Mouse (Mus musculus): ENCODE data around the gene Ippk. TPM values are rescaled to one million over a fixed set of nuclear protein-coding genes. Genes with fewer than 3 reads are reported as not detected.
A peak's percentile ranks its signal among the peaks of the same experiment; 100 is the strongest.

Ippk gene
- polyA plus RNA-seq, 1 experiment from 2014 or later: 17.3 TPM

- WGBS: 98% methylated on average over 3 of the region's 3 CpGs
- Histone ChIP-seq H3K27ac (no peak overlapping the region), H3K4me1 (no peaks in the 10 kb centered on the region), H3K27me3 (ENCODE audit: low read depth, poor library complexity, severe bottlenecking) (no peaks in the 10 kb centered on the region), H3K36me3 (peaks cover 15% of the 10 kb centered on the region), H3K9me3 (replicated peaks) (no peaks in the 10 kb centered on the region), H3K4me3 (no peak overlapping the region)
- DNase-seq (ENCODE audit: low spot score): no peak
These were observed 26.1 kb upstream of the Ippk start for GRCm38 (mm10) chr13:49394886-49395447.

GRCm38 (mm10) chr13:49396798-49397197 is 24.3 kb upstream of the Ippk start:
- H3K36me3 ChIP-seq: 0 out of 2 replicates have a peak, but pooled peaks cover 3% of the 10 kb centered on the region
- H3K27ac ChIP-seq: no peak overlapping the region
- 88% methylated on average over 1 of the region's 1 CpGs for WGBS
- no peaks in the 10 kb centered on the region for H3K27me3 ChIP-seq (ENCODE audit: low read depth, poor library complexity, severe bottlenecking)
- H3K9me3 ChIP-seq (replicated peaks): no peaks in the 10 kb centered on the region
- no peak for DNase-seq (ENCODE audit: low spot score)
- no peak overlapping the region for H3K4me3 ChIP-seq
- no peaks in the 10 kb centered on the region for H3K4me1 ChIP-seq

GRCm38 (mm10) chr13:49398191-49398590 is 22.9 kb upstream of the Ippk start:
- WGBS: 86% methylated on average over 8 of the region's 8 CpGs
- Histone ChIP-seq H3K9me3 (replicated peaks) (no peaks in the 10 kb centered on the region), H3K36me3 (0 out of 2 replicates have a peak, but pooled peaks cover 3% of the 10 kb centered on the region), H3K27ac (no peak overlapping the region), H3K27me3 (ENCODE audit: low read depth, poor library complexity, severe bottlenecking) (no peaks in the 10 kb centered on the region), H3K4me1 (no peaks in the 10 kb centered on the region), H3K4me3 (no peak overlapping the region)
- no peak for DNase-seq (ENCODE audit: low spot score)

- peak; percentile 52 for DNase-seq (ENCODE audit: low spot score)
- WGBS: 71% methylated on average over 6 of the region's 6 CpGs
- H3K4me1 ChIP-seq: no peaks in the 10 kb centered on the region
These were observed 20.9 kb upstream of the Ippk start for GRCm38 (mm10) chr13:49400139-49400538.

GRCm38 (mm10) chr13:49402628-49403027 is 18.4 kb upstream of the Ippk start:
- no peak overlapping the region for H3K4me3 ChIP-seq
- WGBS: 81% methylated on average over 2 of the region's 2 CpGs
- H3K27ac ChIP-seq: no peak overlapping the region
- DNase-seq (ENCODE audit: low spot score): no peak
- no peaks in the 10 kb centered on the region for H3K4me1 ChIP-seq
- H3K27me3 ChIP-seq (ENCODE audit: low read depth, poor library complexity, severe bottlenecking): no peaks in the 10 kb centered on the region
- no peaks in the 10 kb centered on the region for H3K36me3 ChIP-seq
- no peaks in the 10 kb centered on the region for H3K9me3 ChIP-seq (replicated peaks)

More at GRCm38 (mm10) chr13:49400139-49400538, 20.9 kb upstream of the Ippk start:
- Histone ChIP-seq H3K9me3 (replicated peaks) (no peaks in the 10 kb centered on the region), H3K27me3 (ENCODE audit: low read depth, poor library complexity, severe bottlenecking) (no peaks in the 10 kb centered on the region), H3K4me3 (no peak overlapping the region), H3K27ac (no peak overlapping the region; the same call in 1 of the 2 replicates), H3K36me3 (no peaks in the 10 kb centered on the region)

- no peaks in the 10 kb centered on the region for H3K27me3 ChIP-seq (ENCODE audit: low read depth, poor library complexity, severe bottlenecking)
- no peaks in the 10 kb centered on the region for H3K36me3 ChIP-seq
- DNase-seq (ENCODE audit: low spot score): no peak
- H3K4me3 ChIP-seq: no peak overlapping the region
- no peaks in the 10 kb centered on the region for H3K4me1 ChIP-seq
- no peaks in the 10 kb centered on the region for H3K9me3 ChIP-seq (replicated peaks)
- no peak overlapping the region for H3K27ac ChIP-seq
These were observed 13.3 kb upstream of the Ippk start for GRCm38 (mm10) chr13:49407795-49408194.

GRCm38 (mm10) chr13:49421606-49421917 is 513 bp downstream of the Ippk start:
- DNase-seq (ENCODE audit: low spot score): peak; percentile 62
- Histone ChIP-seq H3K4me1 (peaks cover 21% of the 10 kb centered on the region), H3K4me3 (peak overlapping the region; percentile 90), H3K36me3 (peaks cover 2% of the 10 kb centered on the region; the same call in 1 of the 2 replicates), H3K27ac (peak overlapping the region; percentile 93), H3K27me3 (ENCODE audit: low read depth, poor library complexity, severe bottlenecking) (no peaks in the 10 kb centered on the region), H3K9me3 (replicated peaks) (no peaks in the 10 kb centered on the region)
- WGBS: under 1% methylated on average over 15 of the region's 15 CpGs

GRCm38 (mm10) chr13:49421959-49422358 is 910 bp downstream of the Ippk start:
- WGBS: 22% methylated on average over 4 of the region's 4 CpGs
- DNase-seq (ENCODE audit: low spot score): no peak
- Histone ChIP-seq H3K9me3 (replicated peaks) (no peaks in the 10 kb centered on the region), H3K4me3 (peak overlapping the region; percentile 90), H3K27me3 (ENCODE audit: low read depth, poor library complexity, severe bottlenecking) (no peaks in the 10 kb centered on the region), H3K4me1 (peaks cover 21% of the 10 kb centered on the region), H3K36me3 (peaks cover 2% of the 10 kb centered on the region; the same call in 1 of the 2 replicates), H3K27ac (no peak overlapping the region)

GRCm38 (mm10) chr13:49426736-49427135 is 5.7 kb downstream of the Ippk start:
- H3K36me3 ChIP-seq: peaks cover 6% of the 10 kb centered on the region; the same call in 1 of the 2 replicates
- 94% methylated on average over 3 of the region's 3 CpGs for whole genome bisulfite sequencing

GRCm38 (mm10) chr13:49428042-49428675 is 7.1 kb downstream of the Ippk start:
- Histone ChIP-seq H3K4me1 (peaks cover 2% of the 10 kb centered on the region), H3K4me3 (no peak overlapping the region), H3K27me3 (ENCODE audit: low read depth, poor library complexity, severe bottlenecking) (no peaks in the 10 kb centered on the region), H3K27ac (no peak overlapping the region), H3K36me3 (peaks cover 15% of the 10 kb centered on the region), H3K9me3 (replicated peaks) (no peaks in the 10 kb centered on the region)
- 93% methylated on average over 1 of the region's 1 CpGs for WGBS
- DNase-seq (ENCODE audit: low spot score): no peak

More at GRCm38 (mm10) chr13:49426736-49427135, 5.7 kb downstream of the Ippk start:
- Histone ChIP-seq H3K9me3 (replicated peaks) (no peaks in the 10 kb centered on the region), H3K4me3 (no peak overlapping the region), H3K27ac (no peak overlapping the region), H3K27me3 (ENCODE audit: low read depth, poor library complexity, severe bottlenecking) (no peaks in the 10 kb centered on the region), H3K4me1 (peaks cover 16% of the 10 kb centered on the region)
- DNase-seq (ENCODE audit: low spot score): no peak

- Histone ChIP-seq H3K4me1 (no peaks in the 10 kb centered on the region), H3K27ac (no peak overlapping the region), H3K9me3 (replicated peaks) (no peaks in the 10 kb centered on the region), H3K4me3 (no peak overlapping the region), H3K27me3 (ENCODE audit: low read depth, poor library complexity, severe bottlenecking) (no peaks in the 10 kb centered on the region), H3K36me3 (peaks cover 36% of the 10 kb centered on the region)
- DNase-seq (ENCODE audit: low spot score): no peak
- WGBS: 81% methylated on average over 4 of the region's 4 CpGs
These were observed 9.5 kb downstream of the Ippk start for GRCm38 (mm10) chr13:49430529-49430928.

- WGBS: 96% methylated on average over 2 of the region's 2 CpGs
- Histone ChIP-seq H3K36me3 (peaks cover 62% of the 10 kb centered on the region), H3K27ac (no peak overlapping the region)
These were observed 12.4 kb downstream of the Ippk start for GRCm38 (mm10) chr13:49433268-49434029.

GRCm38 (mm10) chr13:49435745-49436144 is 14.7 kb downstream of the Ippk start:
- H3K9me3 ChIP-seq (replicated peaks): no peaks in the 10 kb centered on the region
- no peak for DNase-seq (ENCODE audit: low spot score)
- no peaks in the 10 kb centered on the region for H3K27me3 ChIP-seq (ENCODE audit: low read depth, poor library complexity, severe bottlenecking)
- H3K4me1 ChIP-seq: no peaks in the 10 kb centered on the region
- H3K27ac ChIP-seq: no peak overlapping the region
- H3K36me3 ChIP-seq: peaks cover 66% of the 10 kb centered on the region
- WGBS: 90% methylated on average over 1 of the region's 1 CpGs
- H3K4me3 ChIP-seq: no peak overlapping the region

More at GRCm38 (mm10) chr13:49433268-49434029, 12.4 kb downstream of the Ippk start:
- no peak for DNase-seq (ENCODE audit: low spot score)
- Histone ChIP-seq H3K4me1 (no peaks in the 10 kb centered on the region), H3K27me3 (ENCODE audit: low read depth, poor library complexity, severe bottlenecking) (no peaks in the 10 kb centered on the region), H3K4me3 (no peak overlapping the region), H3K9me3 (replicated peaks) (no peaks in the 10 kb centered on the region)
